8 mouse cellular contexts compared by ENCODE assay signal in genomic region chr7:4138181-4138580, GRCm38 (mm10). TPM values are rescaled to one million over a fixed set of nuclear protein-coding genes. Genes with fewer than 3 reads are reported as not detected.
DNase-seq lines count a peak whose midpoint lies in the region; ATAC-seq and TF ChIP-seq lines count a peak whose summit lies in the region.

No protein-coding gene starts in this region.

- TF ChIP-seq EP300 in MEL (IDR thresholded peaks at IDR 0.05; ENCODE audit: low read depth in 1 of 2, low read length in 2 of 2), result no peak

- WGBS in heart, embryonic 13.5 days, result 89% methylated on average over 2 of the region's 2 CpGs
- WGBS in hindbrain, embryonic 11.5 days, result 88% methylated on average over 2 of the region's 2 CpGs
- 96% methylated on average over 2 of the region's 2 CpGs for WGBS in midbrain, embryonic 10.5 days
- WGBS in thymus, adult 2 months, result 85% methylated on average over 2 of the region's 2 CpGs

- TF ChIP-seq POLR2A in MEL (IDR thresholded peaks at IDR 0.05; ENCODE audit: control insufficient read depth in 1 of 2, insufficient read depth in 1 of 2, low read depth in 1 of 2, low read length in 2 of 2, poor library complexity in 1 of 2), result no peak
- TF ChIP-seq POLR2A in thymus, adult 2 months (IDR thresholded peaks at IDR 0.05; ENCODE audit: control insufficient read depth, extremely low read depth, insufficient read depth, low read length, poor library complexity), result no peak

- no peak for TF ChIP-seq RAD21 in MEL (IDR thresholded peaks at IDR 0.05; ENCODE audit: low read depth, low read length)

- H3K4me2 ChIP-seq in heart, embryonic 13.5 days, result peak overlapping the region; percentile 93
- peak overlapping the region; percentile 78 for H3K4me2 ChIP-seq in hindbrain, embryonic 11.5 days (replicated peaks; ENCODE audit: low read depth, low read length)

- H3K27ac ChIP-seq in heart, embryonic 13.5 days (replicated peaks), result no peak overlapping the region
- H3K27ac ChIP-seq in MEL (ENCODE audit: control insufficient read depth, low read depth, low read length), result no peak overlapping the region
- no peak overlapping the region for H3K27ac ChIP-seq in hindbrain, embryonic 11.5 days (ENCODE audit: low read depth, low read length)
- no peak overlapping the region for H3K27ac ChIP-seq in midbrain, embryonic 10.5 days (replicated peaks)
- H3K27ac ChIP-seq in thymus, adult 2 months (ENCODE audit: control insufficient read depth, insufficient read depth, low read length), result no peak overlapping the region

- H3K79me2 ChIP-seq in MEL (ENCODE audit: control insufficient read depth, insufficient read depth, low read length, poor library complexity), result peaks cover 32% of the 10 kb centered on the region

- H3K36me3 ChIP-seq in heart, embryonic 13.5 days, result peaks cover 51% of the 10 kb centered on the region
- peaks cover 5 to 11% of the 10 kb centered on the region in 2 experiments for H3K36me3 ChIP-seq in MEL (ENCODE audit: control insufficient read depth in 1 of 2, insufficient read depth in 2 of 2, low read length in 2 of 2)
- H3K36me3 ChIP-seq in hindbrain, embryonic 11.5 days (ENCODE audit: control insufficient read depth, insufficient read depth, low read length), result peaks cover 26% of the 10 kb centered on the region
- H3K36me3 ChIP-seq in midbrain, embryonic 10.5 days, result peaks cover 62% of the 10 kb centered on the region
- peaks cover 37% of the 10 kb centered on the region for H3K36me3 ChIP-seq in thymus, adult 2 months (ENCODE audit: control insufficient read depth, insufficient read depth, low read length)

- no peaks in the 10 kb centered on the region for H3K9me3 ChIP-seq in heart, embryonic 13.5 days
- H3K9me3 ChIP-seq in MEL (replicated peaks; ENCODE audit: insufficient read depth, low read length), result no peaks in the 10 kb centered on the region
- no peaks in the 10 kb centered on the region for H3K9me3 ChIP-seq in hindbrain, embryonic 11.5 days (ENCODE audit: control insufficient read depth, low read length)
- H3K9me3 ChIP-seq in midbrain, embryonic 10.5 days (replicated peaks), result no peaks in the 10 kb centered on the region

- no peak for DNase-seq in heart, postnatal 10 days
- no peak for DNase-seq in MEL (ENCODE audit: low read depth, low spot score)
- no peak for DNase-seq in hindbrain, embryonic 11.5 days (ENCODE audit: low spot score)
- DNase-seq in midbrain, embryonic 10.5 days (ENCODE audit: low spot score), result no peak
- DNase-seq in kidney, adult 11 months, result no peak
- no peak for DNase-seq in thymus, adult 2 months

- TF ChIP-seq CTCF in MEL (IDR thresholded peaks at IDR 0.05 in 2 of 3, conservative IDR thresholded peaks at IDR 0.05 in 1 of 3; ENCODE audit: control insufficient read depth in 1 of 3, insufficient read depth in 1 of 3, low read depth in 2 of 3, low read length in 3 of 3, poor library complexity in 1 of 3, severe bottlenecking in 1 of 3), result no peak
- no peak for TF ChIP-seq CTCF in thymus, adult 2 months (IDR thresholded peaks at IDR 0.05; ENCODE audit: borderline replicate concordance, control insufficient read depth, extremely low read depth, insufficient read depth, low read length, poor library complexity)

- H3K4me3 ChIP-seq in heart, embryonic 13.5 days, result peak overlapping the region; percentile 96
- peak overlapping the region in 1 of 2 experiments; percentile 78; a peak in 2 of 4 replicates for H3K4me3 ChIP-seq in MEL (ENCODE audit: control insufficient read depth in 1 of 2, insufficient read depth in 1 of 2, low read depth in 2 of 2, low read length in 2 of 2)
- peak overlapping the region; percentile 50 for H3K4me3 ChIP-seq in hindbrain, embryonic 11.5 days (ENCODE audit: low read depth, low read length)
- peak overlapping the region; percentile 80 for H3K4me3 ChIP-seq in midbrain, embryonic 10.5 days
- no peak overlapping the region for H3K4me3 ChIP-seq in thymus, adult 2 months (ENCODE audit: control insufficient read depth, insufficient read depth, low read length)

- intact Hi-C loops in heart, postnatal 10 days (cut with DNase I), result loop anchor here (5.0 to 10.0 kb wide), 3 partner anchors 157 to 446 kb away; partner anchors contain the start of genes Mboat7 and Tsen34

- no peaks in the 10 kb centered on the region for H3K27me3 ChIP-seq in heart, embryonic 13.5 days (replicated peaks)
- H3K27me3 ChIP-seq in MEL (ENCODE audit: control insufficient read depth in 1 of 2, insufficient read depth in 2 of 2, low read length in 2 of 2), result no peaks in the 10 kb centered on the region
- no peaks in the 10 kb centered on the region for H3K27me3 ChIP-seq in hindbrain, embryonic 11.5 days (ENCODE audit: control insufficient read depth, insufficient read depth, low read length)
- H3K27me3 ChIP-seq in midbrain, embryonic 10.5 days (ENCODE audit: low read depth, poor library complexity, severe bottlenecking), result no peaks in the 10 kb centered on the region
- no peaks in the 10 kb centered on the region for H3K27me3 ChIP-seq in thymus, adult 2 months (ENCODE audit: control insufficient read depth, insufficient read depth, low read length)

- peaks cover 17% of the 10 kb centered on the region for H3K4me1 ChIP-seq in heart, embryonic 13.5 days
- H3K4me1 ChIP-seq in MEL (ENCODE audit: control insufficient read depth in 1 of 2, insufficient read depth in 2 of 2, low read length in 2 of 2), result peaks cover 0 to 13% of the 10 kb centered on the region in 2 experiments; a peak in 3 of 4 replicates
- H3K4me1 ChIP-seq in hindbrain, embryonic 11.5 days (replicated peaks; ENCODE audit: control insufficient read depth, insufficient read depth, low read length), result peaks cover 3% of the 10 kb centered on the region; the same call in 1 of the 2 replicates
- H3K4me1 ChIP-seq in midbrain, embryonic 10.5 days, result peaks cover 24% of the 10 kb centered on the region
- H3K4me1 ChIP-seq in thymus, adult 2 months (replicated peaks; ENCODE audit: control insufficient read depth, insufficient read depth, low read length), result peaks cover 8% of the 10 kb centered on the region

- peak overlapping the region; percentile 94 for H3K9ac ChIP-seq in heart, embryonic 13.5 days
- peak overlapping the region; percentile 88 for H3K9ac ChIP-seq in MEL (ENCODE audit: control insufficient read depth, low read depth, low read length, poor library complexity, severe bottlenecking)
- H3K9ac ChIP-seq in hindbrain, embryonic 11.5 days (ENCODE audit: low read depth, low read length), result peak overlapping the region; percentile 85

- no peak for ATAC-seq in heart, embryonic 13.5 days (ENCODE audit: extremely low read depth, insufficient number of reproducible peaks, low FRiP score, low TSS enrichment)
- no peak for ATAC-seq in hindbrain, embryonic 11.5 days (ENCODE audit: low FRiP score)
- ATAC-seq in erythroid progenitor cell, adult 5-6 weeks (replicated peaks; ENCODE audit: low FRiP score, poor library complexity, severe bottlenecking), result no peak

RNA-seq across cellular contexts. Expression of gene Leng8, which starts 1.3 kb away (rescaled TPM):
- polyA plus RNA-seq in heart, embryonic 13.5 days (2015; fragmentation: Nextera tagmentation; extraction: Ambion mirVana), result 44.4 and 45.9 TPM in 2 replicates
- 10 to 100 TPM; 57.3 to 57.9 TPM for total RNA-seq in heart, postnatal 10 days (2021)
- 28.2 and 29.6 TPM in 2 replicates for total RNA-seq in MEL (2012; rRNA removed)
- 10 to 100 TPM in 1 of 2 experiments, not detected in 1; 89.9 TPM for polyA plus RNA-seq in MEL (2012; ENCODE audit: insufficient read depth in 1 of 2, insufficient read length in 2 of 2, low read depth in 1 of 2, low replicate concordance in 2 of 2, missing spikeins in 1 of 2)
- 45.3 and 54.4 TPM in 2 replicates for polyA plus RNA-seq in hindbrain, embryonic 11.5 days (2014; fragmentation: Nextera tagmentation; extraction: Ambion mirVana)
- polyA plus RNA-seq in midbrain, embryonic 10.5 days (2016; fragmentation: Nextera tagmentation; extraction: Ambion mirVana), result 63.1 and 82.0 TPM in 2 replicates
- 104 and 111 TPM in 2 replicates for total RNA-seq in erythroid progenitor cell, adult 5-6 weeks (2015; ENCODE audit: low replicate concordance)
- 106 and 112 TPM in 2 replicates for total RNA-seq in erythroid progenitor cell, adult 5-6 weeks (2017; ENCODE audit: low replicate concordance)
- polyA plus RNA-seq in thymus, adult 2 months (2012; rRNA removed), result 1,109 and 1,332 TPM in 2 replicates

RNA-seq across cellular contexts. Expression of gene Leng9, which starts 12.0 kb away (rescaled TPM):
- polyA plus RNA-seq in heart, embryonic 13.5 days (2015; fragmentation: Nextera tagmentation; extraction: Ambion mirVana), result 1.8 and 2.0 TPM in 2 replicates
- 1 to 10 TPM; 2.8 to 3.2 TPM for total RNA-seq in heart, postnatal 10 days (2021)
- total RNA-seq in MEL (2012; rRNA removed), result 1.0 and 1.5 TPM in 2 replicates
- polyA plus RNA-seq in MEL (2012; ENCODE audit: insufficient read depth in 1 of 2, insufficient read length in 2 of 2, low read depth in 1 of 2, low replicate concordance in 2 of 2, missing spikeins in 1 of 2), result 1 to 10 TPM in 1 of 2 experiments, not detected in 1; 1.7 TPM
- polyA plus RNA-seq in hindbrain, embryonic 11.5 days (2014; fragmentation: Nextera tagmentation; extraction: Ambion mirVana), result 1.9 TPM in 2 replicates
- 1.4 and 1.9 TPM in 2 replicates for polyA plus RNA-seq in midbrain, embryonic 10.5 days (2016; fragmentation: Nextera tagmentation; extraction: Ambion mirVana)
- 2.9 TPM in 1 of 2 replicates, not detected in the other for total RNA-seq in erythroid progenitor cell, adult 5-6 weeks (2015; ENCODE audit: low replicate concordance)
- 0.64 and 1.4 TPM in 2 replicates for total RNA-seq in erythroid progenitor cell, adult 5-6 weeks (2017; ENCODE audit: low replicate concordance)
- polyA plus RNA-seq in thymus, adult 2 months (2012; rRNA removed), result 10.5 and 11.5 TPM in 2 replicates

RNA-seq across cellular contexts. Expression of gene Ttyh1, which starts 19.0 kb away (rescaled TPM):
- 0.88 and 1.0 TPM in 2 replicates for polyA plus RNA-seq in heart, embryonic 13.5 days (2015; fragmentation: Nextera tagmentation; extraction: Ambion mirVana)
- 1 to 10 TPM; 1.4 to 2.3 TPM for total RNA-seq in heart, postnatal 10 days (2021)
- total RNA-seq in MEL (2012; rRNA removed), result 0.15 and 0.20 TPM in 2 replicates
- polyA plus RNA-seq in MEL (2012; ENCODE audit: insufficient read depth in 1 of 2, insufficient read length in 2 of 2, low read depth in 1 of 2, low replicate concordance in 2 of 2, missing spikeins in 1 of 2), result under 1 TPM in 1 of 2 experiments, not detected in 1; 0.26 TPM
- polyA plus RNA-seq in hindbrain, embryonic 11.5 days (2014; fragmentation: Nextera tagmentation; extraction: Ambion mirVana), result 61.0 and 66.6 TPM in 2 replicates
- polyA plus RNA-seq in midbrain, embryonic 10.5 days (2016; fragmentation: Nextera tagmentation; extraction: Ambion mirVana), result 21.9 and 45.3 TPM in 2 replicates
- not detected in 2 replicates for total RNA-seq in erythroid progenitor cell, adult 5-6 weeks (2015; ENCODE audit: low replicate concordance)
- under 0.01 TPM in 1 of 2 replicates, not detected in the other for total RNA-seq in erythroid progenitor cell, adult 5-6 weeks (2017; ENCODE audit: low replicate concordance)
- polyA plus RNA-seq in thymus, adult 2 months (2012; rRNA removed), result 1.1 and 1.8 TPM in 2 replicates

RNA-seq across cellular contexts. Expression of gene Cdc42ep5, which starts 26.5 kb away (rescaled TPM):
- 26.5 and 26.7 TPM in 2 replicates for polyA plus RNA-seq in heart, embryonic 13.5 days (2015; fragmentation: Nextera tagmentation; extraction: Ambion mirVana)
- 10 to 100 TPM; 11.6 to 12.3 TPM for total RNA-seq in heart, postnatal 10 days (2021)
- not detected in 2 replicates for total RNA-seq in MEL (2012; rRNA removed)
- under 1 TPM in 1 of 2 experiments, not detected in 1; 0.24 TPM for polyA plus RNA-seq in MEL (2012; ENCODE audit: insufficient read depth in 1 of 2, insufficient read length in 2 of 2, low read depth in 1 of 2, low replicate concordance in 2 of 2, missing spikeins in 1 of 2)
- 19.9 and 20.7 TPM in 2 replicates for polyA plus RNA-seq in hindbrain, embryonic 11.5 days (2014; fragmentation: Nextera tagmentation; extraction: Ambion mirVana)
- 18.1 and 20.1 TPM in 2 replicates for polyA plus RNA-seq in midbrain, embryonic 10.5 days (2016; fragmentation: Nextera tagmentation; extraction: Ambion mirVana)
- total RNA-seq in erythroid progenitor cell, adult 5-6 weeks (2015; ENCODE audit: low replicate concordance), result not detected in 2 replicates
- total RNA-seq in erythroid progenitor cell, adult 5-6 weeks (2017; ENCODE audit: low replicate concordance), result not detected in 2 replicates
- polyA plus RNA-seq in thymus, adult 2 months (2012; rRNA removed), result 6.5 and 9.7 TPM in 2 replicates

Comparison
In these comparisons a context has a peak if more than half of its experiments do, and no peak if none do; other contexts are left out.
1. RNA of gene Leng8, which starts 1.3 kb away (polyA plus RNA-seq): 1,109 to 1,332 TPM in thymus, adult 2 months; 89.9 TPM in MEL, 63.1 to 82.0 TPM in midbrain, embryonic 10.5 days, 45.3 to 54.4 TPM in hindbrain, embryonic 11.5 days and 44.4 to 45.9 TPM in heart, embryonic 13.5 days; every median in the first group is over 10 times any median in the second.
2. Peak in every context shown above with its lines, with median percentiles within 50 percentile points of each other: H3K9ac ChIP-seq.